Mouse (Mus musculus): ENCODE results near the gene Ank3. TPM values are rescaled to one million over a fixed set of nuclear protein-coding genes. Genes with fewer than 3 reads are reported as not detected.

The Ank3 gene
- total RNA-seq, 2 experiments from 2014 or later = 497 to 550 TPM

DNA sequence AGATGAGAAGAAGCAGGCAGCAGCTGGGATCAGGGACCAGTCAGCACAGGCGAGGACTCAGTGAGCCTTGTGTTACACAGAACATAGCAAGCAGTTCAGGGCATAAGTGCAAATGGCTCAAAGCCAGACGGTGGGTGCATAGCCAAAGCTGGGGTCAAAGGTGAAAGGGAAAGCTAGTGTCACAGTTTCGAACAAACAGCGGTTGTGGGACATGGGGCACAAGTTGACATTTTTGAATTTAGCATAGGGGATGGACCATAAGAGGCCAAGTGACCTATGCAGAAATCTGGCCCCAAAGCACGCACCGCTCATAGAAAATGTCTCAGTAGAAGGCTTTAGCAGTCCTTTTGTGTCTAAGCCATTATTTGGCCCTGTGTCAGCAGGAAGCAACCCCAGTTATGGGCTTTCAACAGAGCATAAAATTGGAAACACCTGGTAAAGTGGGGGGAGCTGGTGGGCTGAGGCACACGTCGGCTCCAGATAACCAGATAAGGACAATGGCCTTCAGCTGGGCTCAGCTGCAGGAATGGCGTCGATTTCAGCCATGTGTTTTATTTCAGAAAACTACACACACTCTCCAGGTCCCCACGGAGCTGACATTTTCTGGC is 185.4 kb downstream of the Ank3 start:
- no peak for DNase-seq (ENCODE audit: low spot score in 2 of 2)

DNA sequence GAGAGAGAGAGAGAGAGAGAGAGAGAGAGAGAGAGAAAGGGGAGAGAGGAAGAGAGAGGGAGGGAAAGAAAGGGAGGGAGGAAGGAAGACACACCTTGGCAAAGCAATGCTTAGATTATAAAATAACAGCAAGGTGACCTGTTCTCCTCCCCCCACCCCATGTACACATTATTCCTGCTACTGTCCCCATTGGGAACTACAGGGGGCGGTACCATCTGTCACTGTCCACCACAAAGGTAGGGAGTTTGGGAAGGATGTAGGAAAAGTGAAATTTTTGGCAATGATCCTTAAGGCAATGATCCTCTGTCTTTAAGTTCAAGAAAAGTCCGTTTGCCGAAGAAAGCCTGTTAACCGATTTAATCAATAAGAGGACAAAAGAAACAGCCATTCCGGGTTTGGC is 186.0 kb downstream of the Ank3 start:
- intact Hi-C loops (cut with DNase I) = no loop called here
- no peak for DNase-seq (ENCODE audit: low spot score in 2 of 2)

More for the DNA sequence above, 185.4 kb downstream of the Ank3 start:
- intact Hi-C loops (cut with DNase I) = no loop called here

DNA sequence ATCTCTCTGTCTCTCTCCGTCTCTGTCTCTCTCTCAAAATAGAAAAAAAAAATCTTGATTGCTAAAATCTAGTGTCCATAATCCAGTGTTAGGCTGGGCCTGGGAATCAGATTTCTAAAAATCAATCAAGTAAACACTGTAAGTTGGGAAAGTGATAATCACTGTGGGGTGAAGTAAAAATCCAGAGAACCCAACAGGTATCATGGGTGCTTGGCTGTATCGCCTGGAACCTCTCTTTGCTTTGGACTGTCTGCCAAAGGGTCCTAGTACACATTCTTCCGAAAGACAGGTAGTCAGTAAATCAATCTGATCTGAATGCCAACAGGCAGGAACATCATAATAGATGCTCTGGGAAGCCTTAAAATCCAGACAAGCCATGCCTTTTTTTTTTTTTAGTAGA is 186.7 kb downstream of the Ank3 start:
- DNase-seq (ENCODE audit: low spot score in 2 of 2) = no peak

DNA sequence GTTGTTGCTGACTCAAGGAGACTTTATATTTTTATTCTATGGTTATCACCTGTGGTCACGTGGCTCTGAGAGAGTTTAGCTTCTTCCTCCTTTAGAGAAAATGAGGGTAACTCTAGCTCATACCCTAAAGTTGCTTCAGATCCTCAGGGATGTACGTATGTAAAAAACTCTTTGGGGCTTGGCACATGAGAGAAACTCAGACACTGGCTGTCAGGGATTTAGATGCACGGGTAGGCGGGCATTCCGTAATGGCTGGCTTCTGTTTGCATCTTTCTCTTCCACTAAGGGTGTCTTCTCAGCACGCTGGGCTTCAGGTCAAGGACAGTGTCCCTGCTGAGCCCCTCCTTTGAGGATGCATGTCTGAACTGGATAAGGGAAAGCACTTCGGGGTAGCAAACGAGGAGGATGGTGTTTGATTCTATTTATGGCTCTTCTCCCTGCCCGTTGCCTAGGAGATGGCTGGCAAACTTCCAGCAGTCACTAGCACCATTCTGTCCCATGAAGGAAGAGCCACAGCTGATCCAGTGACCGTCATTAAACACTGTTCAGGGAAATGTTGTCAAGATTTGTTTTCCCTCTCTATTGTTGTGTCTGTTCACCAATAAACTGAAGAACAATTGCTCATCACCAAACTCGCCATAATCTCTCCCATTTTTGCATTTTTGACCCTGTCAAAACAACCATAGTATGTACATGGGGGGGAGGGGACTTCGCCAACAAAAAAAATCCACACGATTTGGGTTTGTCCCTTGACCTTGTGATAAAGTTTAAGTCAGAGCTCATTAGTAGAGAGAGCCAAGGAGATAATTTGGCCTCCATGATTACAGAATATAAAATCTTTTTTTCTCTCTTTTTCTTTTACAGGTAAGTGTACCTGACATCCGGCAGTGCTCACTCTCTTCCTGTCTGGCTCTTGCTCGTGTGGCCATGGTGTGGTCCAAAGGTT is 195.9 kb downstream of the Ank3 start:
- DNase-seq (ENCODE audit: low spot score in 2 of 2) = peak; percentile 78 to 82
- intact Hi-C loops (cut with DNase I) = loop anchor here (10.0 kb wide), 1 partner anchor 760 kb away; no protein-coding TSS in a partner anchor

More for the DNA sequence above, 186.7 kb downstream of the Ank3 start:
- intact Hi-C loops (cut with DNase I) = no loop called here

DNA sequence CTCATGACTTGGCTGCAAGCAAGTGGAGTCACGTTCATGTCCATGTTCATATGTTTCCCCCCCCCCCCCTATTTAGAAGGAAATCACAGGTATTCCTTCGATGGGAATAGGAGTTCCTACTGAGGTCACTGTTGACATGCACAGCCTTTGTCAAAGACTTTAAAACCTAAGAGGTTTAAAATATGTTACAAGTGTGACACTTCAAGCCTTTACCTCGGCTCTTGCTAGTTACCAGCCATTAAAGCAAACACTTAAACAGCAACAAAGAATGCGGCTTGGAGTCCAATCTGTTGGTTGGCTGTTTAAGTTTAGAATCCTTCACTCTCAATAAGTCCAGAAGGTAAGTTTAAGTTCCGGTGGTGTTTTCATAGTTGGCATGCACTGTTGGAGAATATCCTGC is 196.9 kb downstream of the Ank3 start:
- no peak for DNase-seq (ENCODE audit: low spot score in 2 of 2)
- intact Hi-C loops (cut with DNase I) = loop anchor here (10.0 kb wide), 1 partner anchor 761 kb away; no protein-coding TSS in a partner anchor

DNA sequence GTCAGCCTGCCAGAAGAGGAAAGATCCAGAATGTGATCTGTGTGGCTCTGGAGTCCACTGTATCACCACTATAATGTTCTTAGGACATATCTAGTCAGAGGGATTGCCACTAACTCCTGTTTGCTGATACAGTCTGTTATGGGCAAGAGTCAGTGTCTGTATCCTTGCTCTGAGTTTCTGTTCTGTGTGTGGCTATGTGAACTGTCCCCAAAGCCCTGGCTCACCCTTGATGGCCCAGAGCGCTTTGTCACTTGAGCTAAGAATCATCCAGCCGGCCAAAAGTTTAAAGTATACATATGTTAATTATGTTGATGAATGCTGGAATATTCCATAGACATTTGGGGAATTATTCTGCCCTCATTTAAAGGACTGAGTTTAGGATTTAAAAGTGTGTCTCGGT is 202.9 kb downstream of the Ank3 start:
- DNase-seq (ENCODE audit: low spot score in 2 of 2) = no peak
- intact Hi-C loops (cut with DNase I) = no loop called here

DNA sequence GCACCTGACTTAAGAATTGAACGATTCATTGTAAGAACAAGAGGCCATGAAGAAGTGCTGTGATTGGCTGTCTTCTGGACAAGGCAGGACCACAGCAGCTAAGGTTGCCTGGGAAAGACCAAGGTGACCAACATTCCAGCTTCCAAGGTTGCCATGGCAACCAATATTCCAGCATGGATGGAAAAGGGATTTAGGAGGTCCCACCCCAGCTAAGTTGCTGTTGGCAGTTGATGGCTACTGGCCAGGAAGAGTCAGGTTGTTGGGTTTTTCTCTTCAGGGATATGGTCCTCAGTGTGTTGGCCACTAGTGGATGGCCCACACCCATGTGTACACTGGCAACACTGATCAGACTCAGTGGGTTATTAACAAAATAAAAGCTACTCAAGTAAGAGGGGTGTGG is 204.1 kb downstream of the Ank3 start:
- no peak for DNase-seq (ENCODE audit: low spot score in 2 of 2)
- intact Hi-C loops (cut with DNase I) = no loop called here

DNA sequence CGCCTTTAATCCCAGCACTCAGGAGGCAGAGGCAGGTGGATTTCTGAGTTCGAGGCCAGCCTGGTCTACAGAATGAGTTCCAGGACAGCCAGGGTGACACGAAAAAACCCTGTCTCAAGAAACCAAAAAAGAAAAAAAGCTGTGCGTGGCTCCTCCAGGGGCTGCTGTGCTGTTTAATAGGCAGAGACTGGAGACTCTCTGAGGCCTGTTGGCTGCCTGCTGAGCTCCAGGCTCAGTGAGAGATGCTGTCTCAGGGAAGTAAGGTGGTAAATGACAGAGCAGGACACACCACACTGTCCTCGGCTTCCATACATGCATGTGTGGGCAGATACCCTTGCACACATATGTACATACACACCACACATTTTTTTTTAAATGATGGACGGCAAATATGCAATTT is 206.0 kb downstream of the Ank3 start:
- intact Hi-C loops (cut with DNase I) = no loop called here

DNA sequence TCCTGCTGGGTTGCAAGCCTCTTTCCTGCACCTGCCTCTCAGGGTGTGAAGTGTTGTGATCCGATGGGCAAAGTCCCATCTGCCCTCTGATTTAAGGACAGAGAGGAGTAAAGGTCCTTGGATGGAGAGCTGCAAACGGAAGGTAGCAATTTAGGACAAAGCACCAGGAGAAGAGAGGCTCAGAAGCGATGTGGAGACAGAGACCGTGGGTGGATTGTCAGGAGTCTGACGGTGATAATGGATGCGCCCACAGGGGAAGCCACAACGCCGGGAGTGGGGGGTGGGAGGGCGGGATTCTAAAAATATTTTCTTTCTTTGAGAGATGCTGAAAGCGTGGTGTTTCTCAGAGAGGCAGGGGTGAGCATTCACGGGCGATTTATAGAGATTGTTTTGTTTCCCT is 206.6 kb downstream of the Ank3 start:
- DNase-seq (ENCODE audit: low spot score in 2 of 2) = peak; percentile 38 to 73
- intact Hi-C loops (cut with DNase I) = no loop called here

More for the DNA sequence above, 206.0 kb downstream of the Ank3 start:
- DNase-seq (ENCODE audit: low spot score in 2 of 2) = no peak

DNA sequence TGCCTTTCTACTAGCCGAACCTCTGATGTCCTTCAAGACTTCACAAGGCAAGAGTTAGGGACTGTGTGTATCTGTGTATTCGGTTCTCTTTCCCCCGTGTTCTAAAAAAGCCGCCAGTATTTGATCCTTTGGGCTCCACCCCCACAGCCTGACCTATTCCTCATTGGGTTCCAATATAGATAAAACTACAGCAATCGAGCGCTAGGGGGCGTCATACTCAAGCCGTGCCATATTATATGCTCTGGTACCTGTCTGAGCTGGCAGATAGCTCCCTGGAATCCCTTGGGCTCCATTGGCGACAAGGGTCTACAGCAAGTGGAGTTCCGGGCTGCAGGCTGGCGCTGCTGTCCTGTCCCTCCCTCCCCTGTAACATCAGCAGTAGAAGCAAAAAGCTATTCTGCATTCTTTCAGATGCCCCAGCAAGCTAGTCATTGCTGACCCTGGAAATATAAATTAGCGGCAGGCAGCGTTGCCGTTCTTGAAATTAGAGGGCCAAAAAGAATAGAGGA is 209.1 kb downstream of the Ank3 start:
- no peak for DNase-seq (ENCODE audit: low spot score in 2 of 2)
- intact Hi-C loops (cut with DNase I) = no loop called here

DNA sequence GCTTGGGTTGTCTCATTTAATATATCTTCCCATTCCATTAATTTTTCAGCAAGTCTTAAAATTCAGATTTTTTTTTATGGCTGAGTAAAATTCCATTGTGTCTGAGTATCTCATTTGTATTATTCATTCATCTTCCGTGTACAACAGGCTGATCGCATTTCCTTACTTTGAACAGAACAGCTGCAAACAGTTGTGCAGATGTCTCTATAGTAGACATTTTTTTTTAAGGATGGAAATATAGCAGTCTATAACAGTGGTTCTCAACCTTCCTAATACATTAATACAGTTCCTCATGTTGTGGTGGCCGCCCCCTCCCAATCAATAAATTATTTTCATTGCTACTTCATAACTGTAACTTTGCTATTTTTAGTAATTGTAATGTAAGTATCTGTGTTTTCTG is 212.7 kb downstream of the Ank3 start:
- DNase-seq (ENCODE audit: low spot score in 2 of 2) = no peak
- intact Hi-C loops (cut with DNase I) = no loop called here

DNA sequence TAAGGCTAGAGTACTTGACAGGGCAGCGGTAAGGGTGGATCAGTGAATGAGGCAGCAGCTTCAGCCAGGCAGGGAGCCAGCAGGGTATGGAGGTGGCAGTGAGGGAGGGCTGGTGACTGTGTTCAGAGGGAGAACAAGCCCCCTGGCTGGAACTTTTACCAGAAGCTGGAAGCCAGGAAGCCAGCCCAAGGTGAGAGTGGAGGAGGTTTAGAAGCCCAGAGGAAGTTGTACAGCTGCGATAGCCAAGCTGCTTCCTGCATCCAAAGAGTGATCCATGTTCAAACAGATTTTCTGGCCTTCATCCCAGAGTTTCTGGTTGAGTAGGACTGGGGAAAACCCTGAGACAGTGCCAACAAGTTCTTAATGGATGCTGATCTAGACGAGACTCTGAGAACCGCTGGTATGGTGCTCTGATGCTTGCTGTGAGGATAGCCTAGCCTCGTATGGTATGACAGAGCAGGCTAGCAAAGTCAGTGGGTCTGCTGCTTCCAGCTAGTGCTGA is 213.3 kb downstream of the Ank3 start:
- intact Hi-C loops (cut with DNase I) = no loop called here

DNA sequence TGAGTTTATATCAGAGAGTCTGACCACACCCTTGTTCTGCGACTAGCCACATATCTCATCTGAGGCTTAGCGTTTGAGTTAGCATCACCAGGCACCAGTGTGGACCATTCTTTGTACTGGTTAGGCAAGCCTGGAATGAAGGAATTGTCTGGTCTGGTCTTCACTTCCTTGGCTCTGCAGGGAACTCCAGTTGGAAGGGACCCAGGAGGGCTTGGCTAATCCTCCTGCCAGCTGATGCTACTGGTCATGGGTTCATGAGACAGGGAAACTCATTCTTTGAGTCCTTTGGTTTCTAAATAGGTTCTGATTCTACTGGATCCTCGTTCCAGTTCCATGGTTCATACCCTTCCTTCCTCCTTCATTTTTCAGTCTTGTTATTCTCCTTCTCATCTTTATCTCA is 218.4 kb downstream of the Ank3 start:
- intact Hi-C loops (cut with DNase I) = no loop called here
- no peak for DNase-seq (ENCODE audit: low spot score in 2 of 2)

More for the DNA sequence above, 213.3 kb downstream of the Ank3 start:
- peak; percentile 42 to 85 for DNase-seq (ENCODE audit: low spot score in 2 of 2)

DNA sequence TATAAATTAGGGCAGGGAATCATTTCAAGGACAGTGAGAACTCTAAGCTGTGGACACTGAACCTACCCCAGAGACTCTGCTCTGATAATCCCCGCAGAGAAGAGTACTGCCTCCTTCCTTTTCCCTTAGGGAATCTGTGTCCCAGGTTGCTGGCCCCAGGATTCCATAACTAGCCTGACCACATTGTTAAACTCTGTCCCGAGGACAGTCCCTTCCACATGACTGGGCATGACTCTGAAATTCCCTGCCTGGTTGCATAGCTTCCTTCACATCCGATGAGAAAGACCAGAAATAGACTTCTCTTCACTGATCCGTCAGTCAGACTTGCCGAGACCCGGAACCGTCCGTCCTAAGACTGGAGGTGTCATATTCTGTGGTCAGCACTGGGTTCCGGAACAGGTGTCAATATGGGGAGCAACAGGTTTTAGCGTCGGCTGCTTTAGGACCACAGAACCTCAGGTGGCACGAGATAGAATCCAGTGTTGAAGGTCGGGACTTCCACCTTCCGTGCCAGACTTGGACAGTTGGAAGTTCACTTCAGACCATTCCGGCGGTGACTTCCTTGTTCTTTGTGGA is 219.1 kb downstream of the Ank3 start:
- intact Hi-C loops (cut with DNase I) = no loop called here

DNA sequence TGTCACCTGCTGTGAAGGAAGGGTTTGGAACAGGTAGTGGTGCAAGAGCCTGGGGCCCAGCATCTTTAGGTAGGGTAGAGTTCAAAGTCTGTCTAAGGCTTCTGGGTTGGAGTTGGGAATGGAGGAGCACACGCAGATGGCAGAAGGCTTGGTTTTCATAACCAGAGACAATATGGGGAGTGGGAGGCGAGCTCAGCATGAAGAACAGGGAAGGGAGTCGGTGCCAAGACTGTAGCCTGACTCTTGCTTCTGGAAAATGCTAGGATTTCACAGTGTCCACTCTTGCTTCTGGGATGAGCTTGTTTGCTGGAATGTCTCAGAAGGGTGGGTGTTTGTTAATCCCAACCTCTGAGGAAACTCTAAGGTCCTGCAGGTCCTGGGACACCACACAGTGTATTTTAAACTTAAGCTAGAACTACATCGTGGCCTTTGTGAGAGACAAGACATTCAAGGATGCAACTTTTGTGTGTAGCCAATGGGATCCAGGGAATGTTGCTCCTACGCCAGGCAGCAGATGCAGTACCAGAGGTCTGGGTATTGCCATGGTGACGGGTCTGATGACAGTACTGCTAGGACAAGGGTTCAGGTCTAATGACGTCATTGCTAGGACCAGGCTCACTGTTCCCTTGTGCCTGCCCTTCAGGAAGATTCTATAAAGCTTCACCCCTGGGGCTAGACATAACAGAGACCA is 222.3 kb downstream of the Ank3 start:
- intact Hi-C loops (cut with DNase I) = no loop called here
- DNase-seq (ENCODE audit: low spot score in 2 of 2) = peak in 1 of 2 experiments; percentile 47

More for the DNA sequence above, 219.1 kb downstream of the Ank3 start:
- DNase-seq (ENCODE audit: low spot score in 2 of 2) = no peak

DNA sequence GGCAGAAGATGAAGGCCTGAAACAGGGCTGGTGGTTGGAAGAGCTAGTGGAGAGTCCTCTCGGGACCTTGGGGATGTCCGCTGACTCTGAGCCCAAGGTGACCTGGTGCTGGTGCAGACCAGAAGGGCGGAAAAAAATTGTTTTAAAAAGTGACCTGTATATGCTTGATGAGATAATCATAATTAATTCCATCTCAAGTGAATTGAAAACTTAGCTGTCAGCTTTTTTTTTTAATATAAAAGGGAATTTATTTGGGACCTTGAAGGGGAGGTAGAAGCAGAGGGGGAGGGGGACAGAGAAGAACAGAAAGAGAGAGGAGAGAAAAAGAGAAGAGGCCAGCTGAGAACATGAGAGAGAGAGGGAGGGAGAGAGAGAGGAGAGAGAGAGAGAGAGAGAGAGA is 229.2 kb downstream of the Ank3 start:
- intact Hi-C loops (cut with DNase I) = no loop called here
- no peak for DNase-seq (ENCODE audit: low spot score in 2 of 2)

DNA sequence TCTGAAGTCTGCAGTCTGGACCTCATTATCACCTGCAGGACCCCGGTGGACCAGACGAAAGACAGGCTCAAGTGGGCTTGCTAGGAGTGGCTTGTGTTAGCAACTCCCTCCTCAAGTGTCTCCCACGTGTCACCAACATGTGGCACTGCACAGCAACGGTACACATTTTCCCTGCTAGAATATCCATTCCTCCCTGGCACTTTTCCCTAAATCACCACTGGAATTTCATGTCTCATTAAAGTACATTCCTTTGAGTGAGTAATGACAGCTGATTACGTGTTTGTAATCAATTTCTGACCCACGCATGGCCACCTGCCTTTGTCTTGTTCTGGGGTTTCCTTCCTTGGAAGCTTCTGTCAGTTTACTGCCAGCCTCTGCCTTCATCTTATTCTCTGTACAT is 230.2 kb downstream of the Ank3 start:
- intact Hi-C loops (cut with DNase I) = no loop called here
- no peak for DNase-seq (ENCODE audit: low spot score in 2 of 2)

DNA sequence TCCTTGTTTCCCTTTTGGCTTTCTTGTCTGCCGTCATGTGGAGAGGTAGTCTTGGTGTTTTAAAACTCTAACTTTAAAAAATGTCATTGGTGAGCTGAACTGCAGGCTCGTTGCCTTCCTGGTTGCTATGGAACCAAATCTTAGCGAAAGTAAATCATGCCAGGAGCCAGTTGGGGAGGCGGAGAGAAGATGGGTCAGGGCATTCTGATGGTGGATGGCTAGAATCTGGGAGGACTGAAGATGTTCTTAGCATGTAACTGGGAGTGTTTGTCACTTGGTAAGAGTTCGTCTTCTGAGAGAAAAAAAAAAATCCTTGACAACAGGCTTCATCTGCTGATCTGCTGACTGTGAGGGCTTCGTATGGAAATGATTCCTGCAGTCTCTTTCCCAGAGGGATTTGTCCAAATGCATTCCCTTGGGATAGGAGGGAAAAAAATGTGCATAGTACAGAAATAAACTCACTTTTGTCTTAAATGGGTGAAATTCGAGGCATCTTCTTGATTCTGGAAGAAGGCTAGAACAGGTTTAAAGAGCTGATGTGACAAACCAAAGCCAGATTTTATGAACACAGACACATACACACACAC is 232.3 kb downstream of the Ank3 start:
- peak in 1 of 2 experiments; percentile 58 for DNase-seq (ENCODE audit: low spot score in 2 of 2)
- intact Hi-C loops (cut with DNase I) = loop anchor here (5.0 kb wide), 1 partner anchor 99 kb away; no protein-coding TSS in a partner anchor

DNA sequence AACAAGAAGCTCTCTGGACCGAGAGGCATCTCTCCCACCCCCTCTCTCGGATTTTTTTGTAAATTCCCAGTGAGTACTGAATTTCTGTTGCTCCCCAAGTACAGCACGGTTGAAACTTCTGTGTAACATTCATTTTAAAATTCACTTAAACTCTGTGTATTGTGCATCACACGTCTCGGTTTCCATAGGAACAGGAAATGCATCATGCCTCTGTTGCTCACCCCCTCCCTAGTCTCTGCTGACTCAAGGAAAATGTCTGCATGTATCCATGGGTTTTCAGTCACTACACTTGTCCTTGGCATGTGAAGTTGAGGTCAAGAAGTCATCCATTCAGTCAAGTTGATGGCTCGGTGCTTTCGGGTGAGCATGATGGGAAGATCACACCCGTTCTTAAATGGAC is 234.3 kb downstream of the Ank3 start:
- intact Hi-C loops (cut with DNase I) = loop anchor here (5.0 kb wide), 1 partner anchor 101 kb away; no protein-coding TSS in a partner anchor
- DNase-seq (ENCODE audit: low spot score in 2 of 2) = peak in 1 of 2 experiments; percentile 59

All from left cerebral cortex, postnatal 25 days (tissue).